Mouse (Mus musculus) MEL (cell line): ENCODE results near the gene Psmd9. TPM values are rescaled to one million over a fixed set of nuclear protein-coding genes. Genes with fewer than 3 reads are reported as not detected.
A peak's percentile ranks its signal among the peaks of the same experiment; 100 is the strongest.

Experiments used
- DNase-seq: peaks from one replicate; pipeline ENCODE4 v3.0.0; 2011; ENCODE audit warnings: low read depth, low spot score
- H3K27ac ChIP-seq: 2 replicates; pipeline ENCODE4 v1.5.1; 2012; ENCODE audit warnings: low read depth, mild to moderate bottlenecking, control low read depth, low read length, moderate library complexity; ENCODE audit not compliant: control insufficient read depth
- H3K27me3 ChIP-seq, 2 experiments: fragments of 150-350 bp in 1 of 2; sonication (generic) in 1 of 2; 2 replicates each; pipeline ENCODE4 v1.6.1; 2012; ENCODE audit warnings: low read length in 2 of 2, mild to moderate bottlenecking in 2 of 2, improper control_type of control experiment in 1 of 2, moderate library complexity in 1 of 2; ENCODE audit not compliant: insufficient read depth in 2 of 2, control insufficient read depth in 1 of 2
- H3K36me3 ChIP-seq, 2 experiments: 2 replicates each; pipeline ENCODE4 v1.6.1; 2012 to 2014; ENCODE audit warnings: low read length in 2 of 2, improper control_type of control experiment in 1 of 2, inconsistent platforms in 1 of 2, mild to moderate bottlenecking in 1 of 2; ENCODE audit not compliant: insufficient read depth in 2 of 2, control insufficient read depth in 1 of 2
- H3K4me1 ChIP-seq, 2 experiments: fragments of 150-350 bp in 1 of 2; sonication (generic) in 1 of 2; 2 replicates each; pipeline ENCODE4 v1.6.1; 2012; ENCODE audit warnings: low read length in 2 of 2, improper control_type of control experiment in 1 of 2, mild to moderate bottlenecking in 1 of 2; ENCODE audit not compliant: insufficient read depth in 2 of 2, control insufficient read depth in 1 of 2
- H3K4me3 ChIP-seq, 2 experiments: fragments of 150-350 bp in 1 of 2; sonication (generic) in 1 of 2; 2 replicates each; pipeline ENCODE4 v1.5.1; 2012; ENCODE audit warnings: low read depth in 2 of 2, low read length in 2 of 2, mild to moderate bottlenecking in 2 of 2, moderate library complexity in 2 of 2, control low read depth in 1 of 2, improper control_type of control experiment in 1 of 2; ENCODE audit not compliant: control insufficient read depth in 1 of 2, insufficient read depth in 1 of 2
- H3K79me2 ChIP-seq: 2 replicates; pipeline ENCODE4 v1.6.1; 2012; ENCODE audit warnings: mild to moderate bottlenecking, low read length, moderate library complexity; ENCODE audit not compliant: control insufficient read depth, poor library complexity, insufficient read depth
- H3K9ac ChIP-seq: 2 replicates; pipeline ENCODE4 v1.6.1; 2012; ENCODE audit warnings: low read depth, mild to moderate bottlenecking, control low read depth, low read length, moderate library complexity; ENCODE audit not compliant: control insufficient read depth, poor library complexity, severe bottlenecking
- H3K9me3 ChIP-seq: fragments of 150-350 bp; sonication (generic); replicated peaks from 2 replicates; pipeline ENCODE4 v1.6.1; 2012; ENCODE audit warnings: mild to moderate bottlenecking, low read length, improper control_type of control experiment, moderate library complexity; ENCODE audit not compliant: insufficient read depth
- BHLHE40 ChIP-seq: IDR thresholded peaks from 2 replicates; pipeline ENCODE4 v1.6.1; 2012; ENCODE audit warnings: low read depth, mild to moderate bottlenecking, inconsistent platforms, low read length, improper control_type of control experiment, borderline replicate concordance
- CHD1 ChIP-seq: IDR thresholded peaks from 2 replicates; pipeline ENCODE4 v1.6.1; 2012; ENCODE audit warnings: low read depth, mild to moderate bottlenecking, inconsistent platforms, low read length, improper control_type of control experiment
- CHD2 ChIP-seq: IDR thresholded peaks from 2 replicates; pipeline ENCODE4 v1.6.1; 2011; ENCODE audit warnings: low read length, improper control_type of control experiment
- E2F4 ChIP-seq: IDR thresholded peaks from 2 replicates; pipeline ENCODE4 v1.6.1; 2011; ENCODE audit warnings: low read depth, low read length, improper control_type of control experiment, borderline replicate concordance
- ELF1 ChIP-seq: IDR thresholded peaks from 2 replicates; pipeline ENCODE4 v1.6.1; 2014; ENCODE audit warnings: low read depth, mild to moderate bottlenecking, inconsistent platforms, low read length, improper control_type of control experiment, moderate library complexity
- EP300 ChIP-seq, 2 experiments: IDR thresholded peaks; 2 replicates each; pipeline ENCODE4 v1.6.1; 2011; ENCODE audit warnings: improper control_type of control experiment in 2 of 2, low read length in 2 of 2, low read depth in 1 of 2, mild to moderate bottlenecking in 1 of 2
- ETS1 ChIP-seq: IDR thresholded peaks from 2 replicates; pipeline ENCODE4 v1.6.1; 2012; ENCODE audit warnings: low read depth, mild to moderate bottlenecking, inconsistent platforms, low read length, improper control_type of control experiment, moderate library complexity
- GABPA ChIP-seq: IDR thresholded peaks from 2 replicates; pipeline ENCODE4 v1.6.1; 2012; ENCODE audit warnings: low read depth, mild to moderate bottlenecking, inconsistent platforms, low read length, improper control_type of control experiment, moderate library complexity
- GATA1 ChIP-seq: IDR thresholded peaks from 2 replicates; pipeline ENCODE4 v1.6.1; 2011; ENCODE audit warnings: low read depth, low read length, improper control_type of control experiment
- HCFC1 ChIP-seq: IDR thresholded peaks from 2 replicates; pipeline ENCODE4 v1.6.1; 2012; ENCODE audit warnings: low read depth, mild to moderate bottlenecking, inconsistent platforms, low read length, improper control_type of control experiment, moderate library complexity
- JUND ChIP-seq: IDR thresholded peaks from 2 replicates; pipeline ENCODE4 v1.6.1; 2011; ENCODE audit warnings: low read depth, mild to moderate bottlenecking, improper control_type of control experiment, low read length
- KAT2A ChIP-seq: conservative IDR thresholded peaks from 2 replicates; pipeline ENCODE4 v1.6.1; 2012; ENCODE audit warnings: low read depth, low read length, improper control_type of control experiment, inconsistent platforms
- MAFK ChIP-seq: IDR thresholded peaks from 2 replicates; pipeline ENCODE4 v1.6.1; 2011; ENCODE audit warnings: low read depth, mild to moderate bottlenecking, low read length, improper control_type of control experiment, borderline replicate concordance
- MAX ChIP-seq: IDR thresholded peaks from 2 replicates; pipeline ENCODE4 v1.6.1; 2011; ENCODE audit warnings: low read length, improper control_type of control experiment
- MAZ ChIP-seq: IDR thresholded peaks from 2 replicates; pipeline ENCODE4 v1.6.1; 2012; ENCODE audit warnings: low read depth, mild to moderate bottlenecking, inconsistent platforms, low read length, improper control_type of control experiment
- MEF2A ChIP-seq: IDR thresholded peaks from 2 replicates; pipeline ENCODE4 v1.6.1; 2014; ENCODE audit warnings: low read depth, mild to moderate bottlenecking, inconsistent platforms, low read length, improper control_type of control experiment; ENCODE audit not compliant: poor library complexity, insufficient replicate concordance, severe bottlenecking; ENCODE audit errors: extremely low read depth
- MYB ChIP-seq: IDR thresholded peaks from 2 replicates; pipeline ENCODE4 v1.6.1; 2011; ENCODE audit warnings: mild to moderate bottlenecking, low read depth, low read length, improper control_type of control experiment
- MYC ChIP-seq: IDR thresholded peaks from 2 replicates; pipeline ENCODE4 v1.6.1; 2011; ENCODE audit warnings: low read depth, mild to moderate bottlenecking, low read length, improper control_type of control experiment, moderate library complexity
- NELFE ChIP-seq: IDR thresholded peaks from 2 replicates; pipeline ENCODE4 v1.6.1; 2011; ENCODE audit warnings: low read depth, low read length, improper control_type of control experiment
- NRF1 ChIP-seq: IDR thresholded peaks from 2 replicates; pipeline ENCODE4 v1.6.1; 2014; ENCODE audit warnings: low read depth, mild to moderate bottlenecking, inconsistent platforms, low read length, improper control_type of control experiment, moderate library complexity; ENCODE audit not compliant: poor library complexity, insufficient read depth, severe bottlenecking
- POLR2A ChIP-seq, 2 experiments: IDR thresholded peaks; 2 replicates each; pipeline ENCODE4 v1.6.1; 2011 to 2012; ENCODE audit warnings: low read length in 2 of 2, mild to moderate bottlenecking in 2 of 2, control low read depth in 1 of 2, improper control_type of control experiment in 1 of 2, low read depth in 1 of 2, moderate library complexity in 1 of 2; ENCODE audit not compliant: control insufficient read depth in 1 of 2, insufficient read depth in 1 of 2, poor library complexity in 1 of 2
- POLR2AphosphoS2 ChIP-seq: IDR thresholded peaks from 2 replicates; pipeline ENCODE4 v1.6.1; 2011; ENCODE audit warnings: low read length, improper control_type of control experiment
- POLR2AphosphoS5 ChIP-seq: IDR thresholded peaks from 2 replicates; pipeline ENCODE4 v1.6.1; 2012; ENCODE audit warnings: low read depth, borderline replicate concordance, mild to moderate bottlenecking, inconsistent platforms, low read length, moderate library complexity, mixed read lengths
- RAD21 ChIP-seq: IDR thresholded peaks from 2 replicates; pipeline ENCODE4 v1.6.1; 2011; ENCODE audit warnings: mild to moderate bottlenecking, low read depth, low read length, improper control_type of control experiment
- RCOR1 ChIP-seq: IDR thresholded peaks from 2 replicates; pipeline ENCODE4 v1.6.1; 2012; ENCODE audit warnings: low read depth, mild to moderate bottlenecking, inconsistent platforms, low read length, improper control_type of control experiment
- SIN3A ChIP-seq: IDR thresholded peaks from 2 replicates; pipeline ENCODE4 v1.6.1; 2012; ENCODE audit warnings: low read length, improper control_type of control experiment, inconsistent platforms
- TAL1 ChIP-seq: IDR thresholded peaks from 2 replicates; pipeline ENCODE4 v1.6.1; 2012; ENCODE audit warnings: mild to moderate bottlenecking, inconsistent platforms, low read length, moderate library complexity, mixed read lengths
- TCF12 ChIP-seq: IDR thresholded peaks from 2 replicates; pipeline ENCODE4 v1.6.1; 2014; ENCODE audit warnings: low read depth, mild to moderate bottlenecking, inconsistent platforms, low read length, improper control_type of control experiment, moderate library complexity
- ZC3H11A ChIP-seq: IDR thresholded peaks from 2 replicates; pipeline ENCODE4 v1.6.1; 2012; ENCODE audit warnings: low read depth, mild to moderate bottlenecking, inconsistent platforms, low read length, improper control_type of control experiment
- ZKSCAN1 ChIP-seq: IDR thresholded peaks from 2 replicates; pipeline ENCODE4 v1.6.1; 2012; ENCODE audit warnings: low read depth, mild to moderate bottlenecking, inconsistent platforms, low read length, improper control_type of control experiment, moderate library complexity
- ZMIZ1 ChIP-seq: IDR thresholded peaks from 2 replicates; pipeline ENCODE4 v1.6.1; 2012; ENCODE audit warnings: low read depth, mild to moderate bottlenecking, inconsistent platforms, low read length, improper control_type of control experiment, moderate library complexity
- ZNF384 ChIP-seq: IDR thresholded peaks from 2 replicates; pipeline ENCODE4 v1.6.1; 2012; ENCODE audit warnings: low read depth, mild to moderate bottlenecking, inconsistent platforms, low read length, improper control_type of control experiment
- polyA plus RNA-seq, 2 experiments: library from polyadenylated mRNA; stranded (reverse) in 1 of 2; unstranded in 1 of 2; fragments of >175 nt in 1 of 2; fragments of >200 nt in 1 of 2; gene quantifications; 2 replicates each; pipeline versions ENCODE4 v1.2.1 to v1.2.4; 2012; ENCODE audit warnings: low replicate concordance in 2 of 2, low read depth in 1 of 2; ENCODE audit not compliant: insufficient read length in 2 of 2, insufficient read depth in 1 of 2, missing spikeins in 1 of 2
- total RNA-seq: library from RNA; depleted of rRNA; stranded (reverse); fragments of 300-350 nt; gene quantifications from 2 replicates; pipeline ENCODE4 v1.2.3, GENCODE M21; 2012

Gene Psmd9
- total and polyA plus RNA-seq, 3 experiments, result 32.0 to 54.6 TPM; not detected in 1

GRCm38 (mm10) chr5:123136361-123137043 is 32.7 kb upstream of the Psmd9 start (continued):
- TF ChIP-seq MAZ (peak; percentile 80), JUND (no peak), ZKSCAN1 (no peak)

DNA sequence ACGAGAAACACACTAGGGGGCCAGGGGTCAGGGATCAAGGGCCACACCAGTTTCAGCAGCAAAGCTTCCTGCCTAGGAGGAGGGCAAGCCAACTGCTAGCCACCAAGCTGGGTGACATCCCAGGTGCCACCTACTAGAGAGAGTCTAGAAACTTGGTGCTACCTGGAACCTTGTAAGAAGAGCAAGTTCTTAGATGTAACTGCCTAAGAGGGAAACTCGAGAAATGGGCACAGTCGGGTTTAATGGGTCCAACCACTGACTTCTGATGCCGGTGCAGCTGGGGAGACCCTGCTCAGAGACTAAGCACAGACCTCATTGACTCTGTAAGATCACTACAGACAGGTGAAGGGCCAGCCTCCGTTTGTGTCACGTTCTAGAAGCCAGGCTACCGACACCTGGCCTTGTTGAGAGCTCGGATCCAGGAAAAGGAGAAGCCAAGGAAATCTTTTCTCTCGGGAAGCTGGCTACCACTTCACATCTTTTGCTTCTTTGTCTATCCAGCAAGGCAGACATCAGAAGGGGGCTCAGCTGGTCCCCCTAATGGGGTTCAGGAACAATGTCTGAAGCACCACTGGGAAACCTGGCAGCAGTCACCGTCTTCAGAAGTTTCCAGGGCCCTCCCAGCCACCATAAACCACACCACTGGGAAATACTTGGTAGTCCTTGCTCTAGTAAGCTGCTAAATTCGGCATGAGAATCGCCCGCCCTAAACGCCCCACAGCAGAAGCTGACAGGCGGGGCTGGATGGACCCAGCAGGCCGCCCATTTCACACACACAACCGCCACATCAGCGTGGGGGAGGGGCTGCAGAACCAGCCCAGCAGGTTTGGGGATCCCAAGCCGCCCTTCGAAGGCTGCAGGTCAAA is 31.9 kb upstream of the Psmd9 start:
- peaks cover 0 to 29% of the 10 kb centered on the region in 2 experiments; a peak in 2 of 4 replicates for H3K36me3 ChIP-seq
- peak; percentile 89 for DNase-seq
- H3K27ac ChIP-seq, result peak overlapping the region; percentile 100
- peaks cover 48% of the 10 kb centered on the region for H3K79me2 ChIP-seq
- H3K9ac ChIP-seq, result peak overlapping the region; percentile 93
- H3K4me1 ChIP-seq, result peaks cover 4 to 30% of the 10 kb centered on the region in 2 experiments; a peak in 3 of 4 replicates
- H3K9me3 ChIP-seq, result no peaks in the 10 kb centered on the region
- H3K4me3 ChIP-seq, result peak overlapping the region; percentile 63 to 71
- H3K27me3 ChIP-seq, result no peaks in the 10 kb centered on the region
- TF ChIP-seq ZMIZ1 (no peak; the same call in 1 of the 2 replicates), RCOR1 (no peak), RAD21 (no peak), ZC3H11A (no peak), POLR2AphosphoS2 (no peak), NRF1 (no peak), TCF12 (peak; percentile 48; the same call in 1 of the 2 replicates), E2F4 (no peak), MAFK (no peak), NELFE (peak; percentile 38), MYB (peak; percentile 60; the same call in 1 of the 2 replicates), ETS1 (peak; percentile 41; the same call in 1 of the 2 replicates), POLR2AphosphoS5 (no peak), CHD2 (no peak), CHD1 (peak; percentile 56; the same call in 1 of the 2 replicates), KAT2A (no peak), MEF2A (no peak), EP300 (IDR thresholded peaks at IDR 0.05; ENCODE audit: low read depth in 1 of 2, low read length in 2 of 2) (peak in 1 of 2 experiments; percentile 48), ZNF384 (no peak), MAX (no peak), MYC (no peak), GATA1 (no peak), POLR2A (IDR thresholded peaks at IDR 0.05; ENCODE audit: control insufficient read depth in 1 of 2, insufficient read depth in 1 of 2, low read depth in 1 of 2, low read length in 2 of 2, poor library complexity in 1 of 2) (peak in 1 of 2 experiments; percentile 50), MAZ (peak; percentile 9; the same call in 1 of the 2 replicates), ELF1 (no peak), SIN3A (no peak; the same call in 1 of the 2 replicates), GABPA (no peak), TAL1 (no peak), HCFC1 (peak; percentile 14; the same call in 1 of the 2 replicates), BHLHE40 (no peak; the same call in none of the 2 replicates), ZKSCAN1 (no peak), JUND (no peak)
